Mouse (Mus musculus) kidney, adult 2 months (tissue): ENCODE results near the gene Btbd18. TPM values are rescaled to one million over a fixed set of nuclear protein-coding genes. Genes with fewer than 3 reads are reported as not detected.

ENCODE experiments used
- DNase-seq: peaks from one replicate; pipeline ENCODE4 v3.0.0; 2021
- H3K27ac ChIP-seq: fragments of 200-500 bp; 2 replicates; pipeline ENCODE4 v1.5.1; 2012; ENCODE audit warnings: low read depth, low read length, control low read depth, inconsistent platforms; ENCODE audit not compliant: insufficient read depth
- H3K27me3 ChIP-seq: fragments of 200-500 bp; replicated peaks from 2 replicates; pipeline ENCODE4 v1.6.1; 2012; ENCODE audit warnings: mild to moderate bottlenecking, moderate library complexity, low read length, inconsistent platforms; ENCODE audit not compliant: control insufficient read depth, insufficient read depth
- H3K36me3 ChIP-seq: fragments of 200-500 bp; 2 replicates; pipeline ENCODE4 v1.6.1; 2012; ENCODE audit warnings: mild to moderate bottlenecking, moderate library complexity, low read length, inconsistent platforms; ENCODE audit not compliant: control insufficient read depth, insufficient read depth
- H3K4me1 ChIP-seq: fragments of 200-500 bp; 2 replicates; pipeline ENCODE4 v1.6.1; 2011; ENCODE audit warnings: low read length; ENCODE audit not compliant: control insufficient read depth, insufficient read depth
- H3K4me3 ChIP-seq: fragments of 200-500 bp; 2 replicates; pipeline ENCODE4 v1.5.1; 2011; ENCODE audit warnings: mild to moderate bottlenecking, low read depth, low read length, control low read depth; ENCODE audit not compliant: insufficient read depth
- CTCF ChIP-seq: fragments of 200-500 bp; conservative IDR thresholded peaks from 2 replicates; pipeline ENCODE4 v1.5.1; 2011; ENCODE audit warnings: low read depth, mild to moderate bottlenecking, control low read depth, low read length, moderate library complexity, mixed read lengths; ENCODE audit not compliant: insufficient read depth, insufficient read length
- POLR2A ChIP-seq: fragments of 200-500 bp; IDR thresholded peaks from one replicate; pipeline ENCODE4 v1.6.1; 2011; ENCODE audit warnings: low read depth, low read length, control low read depth
- WGBS: fragments of 180-500 bp; shearing (Covaris S2); methylation state at CpG from one replicate; pipeline ENCODE4 v1.1.7; 2018; 5-methylcytosine and 5-hydroxymethylcytosine counted together
- polyA plus RNA-seq: library from polyadenylated mRNA; depleted of rRNA; stranded (reverse); fragments of >200 nt; gene quantifications from 2 replicates; pipeline ENCODE4 v1.2.3, GENCODE M21; 2012; rRNA removed

The Btbd18 gene
- polyA plus RNA-seq: 0.02 TPM in 1 of 2 replicates, not detected in the other

DNA sequence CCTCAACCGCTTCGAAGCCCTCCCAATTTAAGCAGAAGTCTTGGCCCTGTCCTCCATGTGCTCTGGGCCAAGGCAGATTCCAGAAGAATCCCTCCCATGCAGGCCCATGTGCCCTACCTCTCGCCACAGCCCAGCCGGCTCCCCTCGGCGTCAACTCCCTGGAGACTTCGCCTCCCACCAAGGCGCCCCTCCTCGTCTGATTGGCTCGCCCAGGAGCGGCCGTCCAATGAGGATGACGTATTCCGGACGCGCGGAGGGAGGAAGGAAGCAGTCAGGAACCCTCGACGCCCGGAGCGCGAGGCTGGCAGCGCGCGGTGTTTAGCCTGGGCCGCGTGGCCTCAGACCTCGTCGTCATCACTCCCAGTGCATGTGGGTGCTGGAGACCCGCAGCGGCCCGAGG lies at the start of gene Btbd18:
Gene Btbd18 (plus strand): TSS at position 274 of the 400 bp plus-strand sequence.
- Histone ChIP-seq H3K27me3 (no peaks in the 10 kb centered on the region), H3K4me1 (no peaks in the 10 kb centered on the region), H3K4me3 (no peak within 1 kb of the TSS), H3K36me3 (no peaks in the 10 kb centered on the region), H3K27ac (no peak within 1 kb of the TSS)
- DNase-seq: no peak
- WGBS: 95% methylated on average over 32 of the region's 32 CpGs
- TF ChIP-seq POLR2A (no peak), CTCF (no peak)

GRCm38 (mm10) chr2:84612764-84613163 lies 46.1 kb upstream of the Btbd18 start:
- DNase-seq: peak; percentile 75
- Histone ChIP-seq H3K4me3 (no peak overlapping the region), H3K27ac (no peak overlapping the region), H3K4me1 (peaks cover 7% of the 10 kb centered on the region; the same call in 1 of the 2 replicates), H3K27me3 (no peaks in the 10 kb centered on the region), H3K36me3 (peaks cover 29% of the 10 kb centered on the region)
- WGBS: 63% methylated on average over 6 of the region's 6 CpGs
- TF ChIP-seq CTCF (no peak), POLR2A (no peak)

DNA sequence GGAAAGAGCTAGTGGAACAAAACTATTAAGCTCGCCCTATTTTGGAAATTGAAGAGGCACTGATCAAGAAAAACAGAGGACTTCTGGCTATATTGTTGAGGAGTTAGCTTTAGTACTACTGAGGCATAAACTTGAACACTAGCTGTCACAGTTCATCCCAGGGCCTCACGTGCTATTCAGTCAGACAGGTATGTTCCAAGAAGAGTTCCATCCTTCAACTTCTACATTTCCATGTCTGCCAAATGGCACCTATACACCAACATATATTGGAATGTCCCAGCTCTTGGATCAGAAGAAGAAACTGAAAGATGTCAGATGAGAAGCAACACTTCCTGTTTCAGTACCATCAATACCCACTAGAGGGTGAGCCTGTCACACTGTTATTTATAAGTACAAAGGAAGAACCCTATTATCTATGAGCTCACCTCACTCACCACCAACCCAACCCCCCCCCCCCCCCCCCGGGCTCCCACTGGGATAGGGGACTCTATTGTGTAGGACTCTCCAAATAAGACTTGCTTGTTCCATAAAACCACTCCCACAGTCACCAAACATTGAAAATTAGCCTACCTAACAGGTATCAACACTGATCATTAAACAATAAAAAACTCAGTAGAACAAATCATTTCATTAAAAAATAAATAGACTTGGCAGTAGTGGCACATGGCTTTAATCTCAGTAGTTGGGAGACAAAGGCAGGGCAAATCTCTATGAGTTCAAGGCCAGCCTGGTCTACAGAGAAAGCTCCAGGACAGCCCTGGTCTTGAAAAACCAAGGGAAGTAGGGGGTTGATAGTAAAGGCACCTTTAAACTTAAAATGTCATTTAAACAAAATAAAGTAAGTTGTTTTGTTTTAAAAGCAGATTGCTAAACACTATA lies 41.0 kb upstream of the Btbd18 start:
- Histone ChIP-seq H3K27ac (no peak overlapping the region), H3K4me3 (no peak overlapping the region), H3K27me3 (no peaks in the 10 kb centered on the region), H3K4me1 (peaks cover 15% of the 10 kb centered on the region), H3K36me3 (peaks cover 20% of the 10 kb centered on the region)
- TF ChIP-seq POLR2A (no peak), CTCF (peak; percentile 37)
- 61% methylated on average over 3 of the region's 3 CpGs for WGBS
- peak; percentile 82 for DNase-seq

DNA sequence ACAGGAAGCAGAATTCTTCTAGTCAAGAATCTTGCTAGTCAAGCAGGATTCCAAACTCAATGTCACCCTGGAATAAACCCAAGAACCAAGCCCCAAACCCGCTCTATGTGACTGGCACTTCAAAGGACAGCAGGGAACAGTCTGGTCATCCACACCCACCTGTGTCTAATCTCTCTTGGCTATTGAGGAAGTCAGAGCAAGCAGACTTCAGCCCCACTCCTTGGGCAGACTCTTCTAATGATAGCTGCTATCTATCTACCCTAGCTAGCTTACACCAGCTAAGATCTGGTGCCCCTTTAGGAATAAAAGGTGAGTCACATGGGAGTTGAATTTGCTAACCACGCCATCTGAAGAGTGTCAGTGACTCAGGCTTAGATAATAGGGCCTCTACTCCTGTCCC lies 40.0 kb upstream of the Btbd18 start:
- H3K27me3 ChIP-seq: no peaks in the 10 kb centered on the region
- peaks cover 15% of the 10 kb centered on the region for H3K36me3 ChIP-seq
- 23% methylated on average over 2 of the region's 2 CpGs for WGBS
- no peak overlapping the region for H3K4me3 ChIP-seq
- DNase-seq: peak; percentile 74
- no peak for TF ChIP-seq CTCF
- no peak for TF ChIP-seq POLR2A
- peak overlapping the region; percentile 96 for H3K27ac ChIP-seq
- H3K4me1 ChIP-seq: peaks cover 18% of the 10 kb centered on the region

DNA sequence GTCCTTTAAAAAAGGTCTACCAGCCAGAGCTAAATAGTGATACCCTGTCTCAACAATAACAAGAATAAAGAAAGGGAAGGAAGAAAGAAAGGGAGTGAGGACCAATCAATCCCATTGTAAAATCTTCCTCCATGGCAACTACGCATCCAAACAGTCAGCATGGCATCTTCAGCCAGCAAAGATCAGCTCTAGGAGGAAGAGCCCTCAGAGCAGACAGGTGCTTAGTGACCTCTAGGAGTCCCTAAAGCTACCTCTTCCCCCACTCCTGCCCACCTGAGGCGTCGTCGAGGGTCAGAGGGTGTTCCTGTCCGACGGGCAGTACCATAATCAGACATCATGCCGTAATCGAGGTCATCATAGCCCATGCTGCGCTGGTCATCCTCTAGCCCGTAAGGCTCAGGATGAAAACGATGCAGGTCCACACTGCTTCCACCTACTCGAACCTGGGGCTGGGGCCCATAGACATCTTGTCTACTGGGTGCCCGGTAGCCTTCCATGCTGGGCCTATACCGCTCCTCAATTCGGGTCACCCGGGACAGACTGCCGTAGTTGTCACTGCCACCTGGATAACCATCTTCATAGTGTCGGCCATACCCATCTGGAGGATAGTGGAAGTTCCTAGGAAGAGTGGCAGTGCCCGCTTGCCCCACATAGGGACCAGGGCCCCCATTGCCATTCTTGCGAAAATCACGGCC lies 39.1 kb upstream of the Btbd18 start:
- DNase-seq: no peak
- peaks cover 24% of the 10 kb centered on the region for H3K4me1 ChIP-seq
- 93% methylated on average over 21 of the region's 21 CpGs for WGBS
- H3K27ac ChIP-seq: 0 out of 2 replicates have a peak overlapping the region, but pooled peaks have one; percentile 23
- H3K36me3 ChIP-seq: peaks cover 13% of the 10 kb centered on the region
- no peak overlapping the region for H3K4me3 ChIP-seq
- no peak for TF ChIP-seq CTCF
- no peak for TF ChIP-seq POLR2A
- H3K27me3 ChIP-seq: no peaks in the 10 kb centered on the region

GRCm38 (mm10) chr2:84622668-84623067 lies 36.2 kb upstream of the Btbd18 start:
- Histone ChIP-seq H3K27me3 (no peaks in the 10 kb centered on the region), H3K27ac (peak overlapping the region; percentile 82), H3K4me3 (no peak overlapping the region), H3K36me3 (peaks cover 6% of the 10 kb centered on the region), H3K4me1 (peaks cover 39% of the 10 kb centered on the region)
- no peak for TF ChIP-seq POLR2A
- no peak for TF ChIP-seq CTCF
- WGBS: 49% methylated on average over 2 of the region's 2 CpGs
- DNase-seq: no peak

DNA sequence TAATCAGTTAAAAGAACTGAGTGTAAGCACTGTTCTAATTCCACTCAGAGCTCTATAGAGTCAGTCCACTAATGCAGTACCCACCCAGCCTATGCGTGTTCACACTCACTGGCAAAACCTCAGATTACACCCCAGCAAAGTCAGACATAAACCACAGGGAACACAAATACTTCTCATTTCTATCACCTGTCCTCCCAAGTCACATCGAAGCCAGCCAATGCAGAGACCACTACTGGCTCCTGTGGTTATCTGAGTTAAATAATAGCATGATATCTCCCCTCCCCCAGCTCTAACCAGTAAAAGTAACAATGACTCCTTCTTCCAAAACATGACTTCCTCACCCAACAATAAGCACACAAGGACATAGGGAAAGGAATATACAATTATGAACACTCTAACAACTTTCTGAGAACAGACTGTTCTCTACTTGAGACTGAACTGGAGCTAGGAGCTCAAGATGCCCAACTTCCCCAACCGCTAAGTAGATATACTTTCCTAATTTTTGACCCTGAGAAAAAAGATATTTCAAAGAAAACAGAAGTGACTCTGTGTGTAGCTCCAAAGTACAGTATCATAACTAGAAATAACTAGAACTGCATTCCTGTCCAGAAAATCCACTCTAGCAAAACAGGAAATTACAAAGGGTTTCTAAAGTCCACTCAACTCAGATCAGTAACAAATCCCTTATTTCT lies 35.3 kb upstream of the Btbd18 start:
- no peaks in the 10 kb centered on the region for H3K27me3 ChIP-seq
- no peak for DNase-seq
- peak overlapping the region; percentile 29 for H3K27ac ChIP-seq
- 57% methylated on average over 3 of the region's 3 CpGs for WGBS
- no peak overlapping the region for H3K4me3 ChIP-seq
- peaks cover 42% of the 10 kb centered on the region for H3K4me1 ChIP-seq
- H3K36me3 ChIP-seq: peaks cover 6% of the 10 kb centered on the region
- no peak for TF ChIP-seq CTCF
- no peak for TF ChIP-seq POLR2A
